Mouse (Mus musculus) olfactory bulb, adult 2 months (tissue): ENCODE measurements around the gene Slc26a8.

Experiments used
- CTCF ChIP-seq: fragments of 200-500 bp; IDR thresholded peaks from 2 replicates; pipeline ENCODE4 v1.5.1; 2012; ENCODE audit warnings: low read depth, mild to moderate bottlenecking, low read length, moderate library complexity; ENCODE audit not compliant: insufficient read depth
- POLR2A ChIP-seq: fragments of 200-500 bp; IDR thresholded peaks from 2 replicates; pipeline ENCODE4 v1.6.1; 2012; ENCODE audit warnings: mild to moderate bottlenecking, low read depth, low read length, moderate library complexity; ENCODE audit not compliant: insufficient read depth

DNA sequence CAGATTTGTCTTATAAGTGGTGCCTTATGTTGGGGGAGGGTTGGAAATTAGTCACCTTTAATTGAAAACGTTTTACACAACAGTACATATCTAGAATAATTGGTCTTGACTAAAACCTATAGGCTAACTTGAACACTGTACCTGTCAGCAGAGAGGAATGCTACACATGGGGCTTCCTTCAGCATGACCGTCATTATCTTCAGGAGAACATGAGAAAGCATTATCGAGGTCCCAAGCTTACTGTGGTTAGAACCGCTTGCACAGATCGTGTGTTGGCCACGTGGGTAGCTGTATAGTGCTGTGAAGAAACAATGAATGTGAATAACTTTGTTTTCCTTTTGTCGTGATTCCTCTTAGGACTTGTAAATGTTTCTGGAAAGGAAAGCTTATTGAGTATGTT, 9.8 kb upstream of the Slc26a8 start:
- TF ChIP-seq CTCF (no peak), POLR2A (no peak)
